In genomic region chr11:97662893-97663527, GRCm38 (mm10) we compare ENCODE assay signal across 8 mouse cellular contexts. TPM values are rescaled to one million over a fixed set of nuclear protein-coding genes. Genes with fewer than 3 reads are reported as not detected.
A peak's percentile ranks its signal among the peaks of the same experiment; 100 is the strongest.
DNase-seq lines count a peak whose midpoint lies in the region; ATAC-seq and TF ChIP-seq lines count a peak whose summit lies in the region.

Mllt6 (plus strand) TSS chr11:97663414.

- peak within 1 kb of the TSS; percentile 87 for H3K4me3 ChIP-seq in gastrocnemius, adult 2 months
- peak within 1 kb of the TSS; percentile 90 for H3K4me3 ChIP-seq in hindbrain, embryonic 15.5 days
- peak within 1 kb of the TSS; percentile 45 for H3K4me3 ChIP-seq in macrophage (ENCODE audit: inconsistent target)

- peak; percentile 72 for ATAC-seq in hindbrain, embryonic 15.5 days (ENCODE audit: low FRiP score, low read depth)
- ATAC-seq in megakaryocyte-erythroid progenitor cell, adult 5-6 weeks (replicated peaks; ENCODE audit: low FRiP score, low TSS enrichment, poor library complexity, severe bottlenecking): no peak

- peaks cover 51% of the 10 kb centered on the region for H3K4me1 ChIP-seq in hindbrain, embryonic 15.5 days (replicated peaks)

- no peak for TF ChIP-seq CTCF in gastrocnemius, adult 2 months (IDR thresholded peaks at IDR 0.05)

- H3K36me3 ChIP-seq in hindbrain, embryonic 15.5 days: 0 out of 2 replicates have a peak, but pooled peaks cover 9% of the 10 kb centered on the region
- H3K36me3 ChIP-seq in macrophage (ENCODE audit: inconsistent target): peaks cover 17% of the 10 kb centered on the region; the same call in 1 of the 2 replicates

- intact Hi-C loops in gastrocnemius, adult 2 months (cut with DNase I): no loop called here

- H3K27ac ChIP-seq in gastrocnemius, adult 2 months: peak within 1 kb of the TSS; percentile 92
- H3K27ac ChIP-seq in hindbrain, embryonic 15.5 days (replicated peaks): peak within 1 kb of the TSS; percentile 83
- H3K27ac ChIP-seq in macrophage: peak within 1 kb of the TSS; percentile 29

- H3K9me3 ChIP-seq in hindbrain, embryonic 15.5 days: no peaks in the 10 kb centered on the region

- H3K27me3 ChIP-seq in hindbrain, embryonic 15.5 days: peaks cover 18% of the 10 kb centered on the region

- H3K79me2 ChIP-seq in macrophage (ENCODE audit: inconsistent target): peaks cover 21% of the 10 kb centered on the region

- WGBS in hindbrain, embryonic 15.5 days: 0% methylated on average over 23 of the region's 76 CpGs
- 0% methylated on average over 12 of the region's 76 CpGs for WGBS in macrophage (ENCODE audit: missing documents)

- H3K9ac ChIP-seq in hindbrain, embryonic 15.5 days: peak within 1 kb of the TSS; percentile 72

- peak; percentile 78 for DNase-seq in T-cell, adult 2 months (ENCODE audit: low spot score)
- peak; percentile 65 for DNase-seq in cerebellum, adult 8-10 months
- peak; percentile 91 for DNase-seq in gastrocnemius, adult 2 months
- no peak for DNase-seq in left cerebral cortex, adult 8-10 months (ENCODE audit: low spot score in 2 of 2)
- DNase-seq in right cerebral cortex, postnatal 14 days: peak; percentile 77

- H3K4me2 ChIP-seq in hindbrain, embryonic 15.5 days: peak within 1 kb of the TSS; percentile 81

RNA-seq across cellular contexts. Expression of gene Mllt6, which starts in this region (rescaled TPM):
- 10 to 100 TPM; 41.9 to 54.7 TPM for total RNA-seq in gastrocnemius, adult 2 months (2021)
- polyA plus RNA-seq in hindbrain, embryonic 15.5 days (2015; fragmentation: Nextera tagmentation; extraction: Ambion mirVana): 3.4 and 3.5 TPM in 2 replicates
- total RNA-seq in left cerebral cortex, adult 8-10 months (2022): 100 to 1,000 TPM; 141 to 184 (median 161) TPM
- 100 to 1,000 TPM in 18 of 26 experiments, 10 to 100 TPM in 8; 46.5 to 707 (median 220) TPM for total RNA-seq in macrophage (2018; cell fraction: chromatin; rRNA removed)
- total RNA-seq in macrophage (2018; cell fraction: cytosol; rRNA removed): 10 to 100 TPM; 22.9 to 78.9 (median 49.8) TPM
- 100 to 1,000 TPM in 17 of 26 experiments, 10 to 100 TPM in 9; 29.9 to 419 (median 127) TPM for total RNA-seq in macrophage (2018; cell fraction: nucleus; rRNA removed)
- polyA plus RNA-seq in macrophage (2018): 8.7 to 23.8 TPM (median 10.1 TPM) in 3 replicates
- 5.4 and 6.1 TPM in 2 replicates for total RNA-seq in megakaryocyte-erythroid progenitor cell, adult 5-6 weeks (2014; fragmentation: Nextera tagmentation)
- 4.8 and 5.4 TPM in 2 replicates for total RNA-seq in megakaryocyte-erythroid progenitor cell, adult 5-6 weeks (2017)

Comparison
In these comparisons a context has a peak if more than half of its experiments do, and no peak if none do; other contexts are left out.
1. RNA of gene Mllt6 (total RNA-seq): 141 to 184 TPM in left cerebral cortex, adult 8-10 months and 41.9 to 54.7 TPM in gastrocnemius, adult 2 months; 4.8 to 6.1 TPM in megakaryocyte-erythroid progenitor cell, adult 5-6 weeks; every median in the first group is over 4 times any median in the second.
2. DNase-seq: peak in T-cell, adult 2 months (single experiment), cerebellum, adult 8-10 months (single experiment), gastrocnemius, adult 2 months (single experiment) and right cerebral cortex, postnatal 14 days (single experiment); none in left cerebral cortex, adult 8-10 months (0 of 2).
3. H3K27ac ChIP-seq: peak in every context shown above with its lines; median percentile 92 in gastrocnemius, adult 2 months; 83 in hindbrain, embryonic 15.5 days; 29 in macrophage.
4. Peak in every context shown above with its lines, with median percentiles within 50 percentile points of each other: H3K4me3 ChIP-seq.